Mouse (Mus musculus): ENCODE results near the gene Wdr34. TPM values are rescaled to one million over a fixed set of nuclear protein-coding genes. Genes with fewer than 3 reads are reported as not detected.

Wdr34 gene
- polyA plus RNA-seq, 1 experiment, result 25.6 TPM

- Histone ChIP-seq H3K4me1 (ENCODE audit: control insufficient read depth, insufficient read depth, low read length) (peaks cover 3% of the 10 kb centered on the region; the same call in 1 of the 2 replicates), H3K27me3 (ENCODE audit: control insufficient read depth, insufficient read depth, low read length) (no peaks in the 10 kb centered on the region), H3K4me3 (replicated peaks; ENCODE audit: insufficient read depth, low read depth, low read length) (no peak overlapping the region), H3K27ac (ENCODE audit: insufficient read depth, low read length) (no peak overlapping the region)
- no peak for TF ChIP-seq POLR2A (IDR thresholded peaks at IDR 0.05; ENCODE audit: borderline replicate concordance, insufficient read depth, low read length)
- TF ChIP-seq CTCF (IDR thresholded peaks at IDR 0.05; ENCODE audit: borderline replicate concordance, insufficient read depth, low read depth, low read length), result no peak
- no peak for DNase-seq
- WGBS, result 90% methylated on average over 3 of the region's 3 CpGs
Observed at GRCm38 (mm10) chr2:30075625-30076024, 26.9 kb upstream of the Wdr34 start.

DNA sequence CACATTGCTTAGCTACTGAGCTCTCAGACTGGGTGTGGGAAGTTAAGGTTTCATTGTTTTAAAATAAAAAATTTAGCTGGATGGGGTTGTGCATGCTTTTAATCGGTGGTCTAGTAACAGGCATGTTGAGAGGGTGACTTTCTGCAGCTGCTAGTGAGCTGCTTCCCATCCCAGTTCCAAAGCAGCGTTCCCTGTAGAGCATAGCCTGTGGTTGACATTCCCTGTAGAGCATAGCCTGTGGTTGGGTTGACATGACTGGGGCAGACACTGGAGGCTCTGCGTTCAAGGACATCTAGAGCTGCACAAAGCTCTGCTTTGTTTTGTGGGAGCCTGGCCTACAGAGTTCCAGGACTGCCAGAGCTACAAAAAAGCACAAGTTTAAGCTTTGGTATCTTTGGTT is 24.6 kb upstream of the Wdr34 start:
- no peak for TF ChIP-seq CTCF (IDR thresholded peaks at IDR 0.05; ENCODE audit: borderline replicate concordance, insufficient read depth, low read depth, low read length)
- no peak for TF ChIP-seq POLR2A (IDR thresholded peaks at IDR 0.05; ENCODE audit: borderline replicate concordance, insufficient read depth, low read length)
- 66% methylated on average over 3 of the region's 3 CpGs for WGBS
- Histone ChIP-seq H3K4me3 (replicated peaks; ENCODE audit: insufficient read depth, low read depth, low read length) (no peak overlapping the region), H3K4me1 (ENCODE audit: control insufficient read depth, insufficient read depth, low read length) (peaks cover 3% of the 10 kb centered on the region; the same call in 1 of the 2 replicates), H3K27ac (ENCODE audit: insufficient read depth, low read length) (no peak overlapping the region), H3K27me3 (ENCODE audit: control insufficient read depth, insufficient read depth, low read length) (no peaks in the 10 kb centered on the region)
- DNase-seq, result no peak

DNA sequence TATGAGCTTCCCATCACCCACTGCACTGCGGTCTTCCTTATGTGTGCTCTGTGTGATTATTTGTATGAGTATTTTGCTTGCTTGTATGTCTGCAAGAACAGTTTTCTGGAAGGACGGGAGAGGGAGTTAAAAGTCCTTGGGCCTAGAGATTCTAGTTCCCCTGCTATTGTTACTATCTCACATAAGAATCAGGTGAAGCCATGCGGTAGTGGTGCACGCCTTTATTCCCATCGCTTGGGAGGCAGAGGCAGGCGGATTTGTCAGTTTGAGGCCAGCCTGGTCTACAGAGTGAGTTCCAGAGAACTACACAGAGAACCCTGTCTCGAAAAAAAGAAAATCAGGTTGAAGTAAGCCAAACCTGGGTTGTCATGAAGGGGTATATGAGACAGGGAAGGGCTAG is 24.2 kb upstream of the Wdr34 start:
- WGBS, result 74% methylated on average over 7 of the region's 7 CpGs
- Histone ChIP-seq H3K27me3 (ENCODE audit: control insufficient read depth, insufficient read depth, low read length) (no peaks in the 10 kb centered on the region), H3K4me3 (replicated peaks; ENCODE audit: insufficient read depth, low read depth, low read length) (no peak overlapping the region), H3K27ac (ENCODE audit: insufficient read depth, low read length) (no peak overlapping the region), H3K4me1 (ENCODE audit: control insufficient read depth, insufficient read depth, low read length) (peaks cover 3% of the 10 kb centered on the region; the same call in 1 of the 2 replicates)
- TF ChIP-seq POLR2A (IDR thresholded peaks at IDR 0.05; ENCODE audit: borderline replicate concordance, insufficient read depth, low read length) (no peak), CTCF (IDR thresholded peaks at IDR 0.05; ENCODE audit: borderline replicate concordance, insufficient read depth, low read depth, low read length) (no peak)
- DNase-seq, result no peak

DNA sequence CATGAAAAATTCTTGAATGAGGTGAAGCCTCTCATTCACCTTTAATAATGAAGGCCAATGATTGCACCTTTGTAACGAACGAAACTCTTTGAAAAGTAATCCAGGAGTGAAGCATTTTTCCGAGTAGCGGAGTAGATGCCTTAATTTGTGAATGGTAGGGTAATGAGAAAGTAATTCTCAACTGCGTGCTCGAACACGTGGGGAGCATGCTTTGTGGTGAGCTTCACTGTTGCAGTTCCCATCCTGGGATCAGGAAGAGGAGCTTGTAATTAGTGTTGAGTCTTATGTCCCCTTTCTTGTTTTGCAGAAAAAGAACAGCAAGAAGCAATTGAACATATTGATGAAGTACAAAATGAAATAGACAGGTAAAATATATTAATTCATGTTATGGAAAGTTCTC is 19.3 kb upstream of the Wdr34 start:
- Histone ChIP-seq H3K27ac (ENCODE audit: insufficient read depth, low read length) (no peak overlapping the region), H3K4me1 (ENCODE audit: control insufficient read depth, insufficient read depth, low read length) (no peaks in the 10 kb centered on the region), H3K4me3 (replicated peaks; ENCODE audit: insufficient read depth, low read depth, low read length) (no peak overlapping the region), H3K27me3 (ENCODE audit: control insufficient read depth, insufficient read depth, low read length) (no peaks in the 10 kb centered on the region)
- WGBS, result 13% methylated on average over 7 of the region's 7 CpGs
- no peak for DNase-seq
- TF ChIP-seq POLR2A (IDR thresholded peaks at IDR 0.05; ENCODE audit: borderline replicate concordance, insufficient read depth, low read length), result no peak
- TF ChIP-seq CTCF (IDR thresholded peaks at IDR 0.05; ENCODE audit: borderline replicate concordance, insufficient read depth, low read depth, low read length), result no peak

DNA sequence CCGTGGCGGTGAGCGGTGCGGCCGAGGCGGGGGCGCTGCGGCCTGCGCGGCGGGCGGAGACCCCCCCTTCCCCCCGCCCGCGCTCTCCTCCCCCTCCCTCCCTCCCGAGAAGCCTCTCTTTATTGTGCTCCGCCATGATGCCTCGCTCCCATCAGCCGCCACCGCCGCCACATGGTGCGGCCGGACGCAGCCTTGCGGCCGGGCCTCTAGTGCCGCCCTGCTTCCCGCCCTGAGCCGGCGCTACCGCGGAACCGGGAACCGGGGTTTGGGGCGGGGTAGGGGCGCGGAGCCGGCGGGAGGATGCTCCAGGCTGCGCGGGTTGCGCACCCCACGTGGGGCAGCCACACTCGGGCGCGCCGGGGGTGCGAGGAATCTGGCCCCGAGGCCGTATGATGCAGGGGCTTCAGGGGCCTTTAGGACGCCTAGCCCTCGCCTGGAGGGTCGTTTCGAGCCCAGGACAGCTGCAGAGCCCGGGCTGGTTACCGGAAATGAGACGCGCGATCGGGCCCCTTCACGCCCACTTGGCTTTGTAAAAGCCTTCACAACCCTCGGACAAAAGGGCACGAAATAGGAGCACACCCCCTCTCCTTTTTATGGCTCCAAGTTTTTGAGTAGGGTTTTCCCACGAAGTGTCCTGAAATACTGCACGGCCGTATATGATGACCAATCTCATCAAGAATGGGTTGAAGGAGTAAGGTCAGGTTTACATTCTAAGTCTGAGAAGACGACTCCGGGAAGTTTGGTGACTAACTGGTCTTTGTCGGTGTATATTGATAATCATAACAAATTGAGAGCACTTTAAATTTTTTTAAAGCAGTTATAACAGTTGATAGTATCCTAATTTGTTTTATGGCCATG is 18.6 kb upstream of the Wdr34 start:
- peak overlapping the region; percentile 87 for H3K4me3 ChIP-seq (replicated peaks; ENCODE audit: insufficient read depth, low read depth, low read length)
- H3K4me1 ChIP-seq (ENCODE audit: control insufficient read depth, insufficient read depth, low read length), result no peaks in the 10 kb centered on the region
- TF ChIP-seq POLR2A (IDR thresholded peaks at IDR 0.05; ENCODE audit: borderline replicate concordance, insufficient read depth, low read length) (no peak), CTCF (IDR thresholded peaks at IDR 0.05; ENCODE audit: borderline replicate concordance, insufficient read depth, low read depth, low read length) (no peak)
- no peak overlapping the region for H3K27ac ChIP-seq (ENCODE audit: insufficient read depth, low read length)
- peak; percentile 54 to 66 for DNase-seq
- WGBS, result under 1% methylated on average over 56 of the region's 69 CpGs
- H3K27me3 ChIP-seq (ENCODE audit: control insufficient read depth, insufficient read depth, low read length), result no peaks in the 10 kb centered on the region

- under 1% methylated on average over 91 of the region's 101 CpGs for WGBS
- TF ChIP-seq CTCF (IDR thresholded peaks at IDR 0.05; ENCODE audit: borderline replicate concordance, insufficient read depth, low read depth, low read length) (no peak), POLR2A (IDR thresholded peaks at IDR 0.05; ENCODE audit: borderline replicate concordance, insufficient read depth, low read length) (peak; percentile 68; the same call in 1 of the 2 replicates)
- Histone ChIP-seq H3K27ac (ENCODE audit: insufficient read depth, low read length) (peak overlapping the region; percentile 91), H3K4me3 (replicated peaks; ENCODE audit: insufficient read depth, low read depth, low read length) (peak overlapping the region; percentile 87), H3K27me3 (ENCODE audit: control insufficient read depth, insufficient read depth, low read length) (no peaks in the 10 kb centered on the region), H3K4me1 (ENCODE audit: control insufficient read depth, insufficient read depth, low read length) (no peaks in the 10 kb centered on the region)
- peak; percentile 94 to 96 for DNase-seq
Observed at GRCm38 (mm10) chr2:30066046-30066901, 17.6 kb upstream of the Wdr34 start.

GRCm38 (mm10) chr2:30064298-30064697 is 15.6 kb upstream of the Wdr34 start:
- 53% methylated on average over 3 of the region's 3 CpGs for WGBS
- Histone ChIP-seq H3K4me1 (ENCODE audit: control insufficient read depth, insufficient read depth, low read length) (no peaks in the 10 kb centered on the region), H3K4me3 (replicated peaks; ENCODE audit: insufficient read depth, low read depth, low read length) (no peak overlapping the region), H3K27me3 (ENCODE audit: control insufficient read depth, insufficient read depth, low read length) (no peaks in the 10 kb centered on the region), H3K27ac (ENCODE audit: insufficient read depth, low read length) (no peak overlapping the region)
- TF ChIP-seq POLR2A (IDR thresholded peaks at IDR 0.05; ENCODE audit: borderline replicate concordance, insufficient read depth, low read length), result no peak
- no peak for TF ChIP-seq CTCF (IDR thresholded peaks at IDR 0.05; ENCODE audit: borderline replicate concordance, insufficient read depth, low read depth, low read length)
- no peak for DNase-seq
